Mouse (Mus musculus): ENCODE measurements around the gene Pold1. TPM values are rescaled to one million over a fixed set of nuclear protein-coding genes. Genes with fewer than 3 reads are reported as not detected.

The Pold1 gene
- polyA plus RNA-seq, 1 experiment from 2014 or later, result 13.5 TPM

GRCm38 (mm10) chr7:44585606-44586005 is 37.0 kb upstream of the Pold1 start:
- Histone ChIP-seq H3K9me3 (ENCODE audit: low read length) (no peaks in the 10 kb centered on the region), H3K36me3 (ENCODE audit: insufficient read depth, low read length) (no peaks in the 10 kb centered on the region), H3K4me2 (replicated peaks; ENCODE audit: low read depth, low read length) (no peak overlapping the region), H3K4me3 (ENCODE audit: low read depth, low read length) (no peak overlapping the region), H3K27me3 (replicated peaks; ENCODE audit: insufficient read depth, low read length) (no peaks in the 10 kb centered on the region; the same call in 1 of the 2 replicates), H3K9ac (replicated peaks; ENCODE audit: low read depth) (no peak overlapping the region), H3K4me1 (ENCODE audit: insufficient read depth, low read depth, low read length) (peaks cover 17% of the 10 kb centered on the region; the same call in 1 of the 2 replicates), H3K27ac (ENCODE audit: low read length) (no peak overlapping the region)
- ATAC-seq, result no peak
- no peak for DNase-seq (ENCODE audit: low spot score)
- WGBS, result 77% methylated on average over 6 of the region's 6 CpGs
- TF ChIP-seq EP300 (IDR thresholded peaks at IDR 0.05), result no peak
- TF ChIP-seq CTCF (IDR thresholded peaks at IDR 0.05), result no peak

DNA sequence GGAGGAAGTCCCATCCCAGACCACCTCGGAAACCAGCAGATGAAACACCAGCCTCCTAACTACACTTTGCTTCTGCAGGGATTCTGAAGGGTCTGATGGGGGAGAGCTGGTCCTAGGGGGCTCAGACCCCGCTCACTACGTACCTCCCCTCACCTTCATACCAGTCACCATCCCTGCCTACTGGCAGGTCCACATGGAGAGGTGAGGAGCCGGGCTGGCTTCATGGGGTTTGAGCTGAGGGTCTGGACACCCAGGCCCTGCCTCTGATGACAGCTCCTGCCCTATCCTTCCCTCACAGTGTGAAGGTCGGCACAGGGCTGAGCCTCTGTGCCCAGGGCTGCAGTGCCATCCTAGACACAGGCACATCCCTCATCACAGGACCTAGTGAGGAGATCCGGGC is 36.3 kb upstream of the Pold1 start:
- Histone ChIP-seq H3K27ac (ENCODE audit: low read length) (no peak overlapping the region), H3K9me3 (ENCODE audit: low read length) (no peaks in the 10 kb centered on the region), H3K27me3 (replicated peaks; ENCODE audit: insufficient read depth, low read length) (no peaks in the 10 kb centered on the region; the same call in 1 of the 2 replicates), H3K9ac (replicated peaks; ENCODE audit: low read depth) (no peak overlapping the region), H3K4me2 (replicated peaks; ENCODE audit: low read depth, low read length) (no peak overlapping the region), H3K36me3 (ENCODE audit: insufficient read depth, low read length) (no peaks in the 10 kb centered on the region), H3K4me3 (ENCODE audit: low read depth, low read length) (no peak overlapping the region), H3K4me1 (ENCODE audit: insufficient read depth, low read depth, low read length) (peaks cover 17% of the 10 kb centered on the region; the same call in 1 of the 2 replicates)
- no peak for TF ChIP-seq EP300 (IDR thresholded peaks at IDR 0.05)
- no peak for TF ChIP-seq CTCF (IDR thresholded peaks at IDR 0.05)
- 87% methylated on average over 6 of the region's 6 CpGs for WGBS
- no peak for ATAC-seq
- DNase-seq (ENCODE audit: low spot score), result no peak

- no peak overlapping the region for H3K4me3 ChIP-seq (ENCODE audit: low read depth, low read length)
- H3K4me1 ChIP-seq (ENCODE audit: insufficient read depth, low read depth, low read length), result peaks cover 17% of the 10 kb centered on the region; the same call in 1 of the 2 replicates
- H3K27me3 ChIP-seq (replicated peaks; ENCODE audit: insufficient read depth, low read length), result no peaks in the 10 kb centered on the region; the same call in 1 of the 2 replicates
- DNase-seq (ENCODE audit: low spot score), result peak; percentile 54
- no peak for ATAC-seq
- no peak overlapping the region for H3K4me2 ChIP-seq (replicated peaks; ENCODE audit: low read depth, low read length)
- no peaks in the 10 kb centered on the region for H3K36me3 ChIP-seq (ENCODE audit: insufficient read depth, low read length)
- TF ChIP-seq CTCF (IDR thresholded peaks at IDR 0.05) (no peak), EP300 (IDR thresholded peaks at IDR 0.05) (no peak)
- WGBS, result 57% methylated on average over 4 of the region's 4 CpGs
- H3K27ac ChIP-seq (ENCODE audit: low read length), result no peak overlapping the region
- H3K9ac ChIP-seq (replicated peaks; ENCODE audit: low read depth), result no peak overlapping the region
- H3K9me3 ChIP-seq (ENCODE audit: low read length), result no peaks in the 10 kb centered on the region
Measured at GRCm38 (mm10) chr7:44584265-44584804, 35.7 kb upstream of the Pold1 start.

- H3K27ac ChIP-seq (ENCODE audit: low read length), result peak overlapping the region; percentile 51
- H3K4me3 ChIP-seq (ENCODE audit: low read depth, low read length), result no peak overlapping the region
- no peaks in the 10 kb centered on the region for H3K36me3 ChIP-seq (ENCODE audit: insufficient read depth, low read length)
- H3K27me3 ChIP-seq (replicated peaks; ENCODE audit: insufficient read depth, low read length), result no peaks in the 10 kb centered on the region; the same call in 1 of the 2 replicates
- H3K4me1 ChIP-seq (ENCODE audit: insufficient read depth, low read depth, low read length), result peaks cover 11% of the 10 kb centered on the region; the same call in 1 of the 2 replicates
- 28% methylated on average over 1 of the region's 1 CpGs for WGBS
- H3K9ac ChIP-seq (replicated peaks; ENCODE audit: low read depth), result no peak overlapping the region
- peak; percentile 98 for TF ChIP-seq EP300 (IDR thresholded peaks at IDR 0.05)
- no peak for TF ChIP-seq CTCF (IDR thresholded peaks at IDR 0.05)
- DNase-seq (ENCODE audit: low spot score) (peak; percentile 90), ATAC-seq (peak; percentile 88)
- no peaks in the 10 kb centered on the region for H3K9me3 ChIP-seq (ENCODE audit: low read length)
- no peak overlapping the region for H3K4me2 ChIP-seq (replicated peaks; ENCODE audit: low read depth, low read length)
Measured at GRCm38 (mm10) chr7:44583146-44583545, 34.5 kb upstream of the Pold1 start.

DNA sequence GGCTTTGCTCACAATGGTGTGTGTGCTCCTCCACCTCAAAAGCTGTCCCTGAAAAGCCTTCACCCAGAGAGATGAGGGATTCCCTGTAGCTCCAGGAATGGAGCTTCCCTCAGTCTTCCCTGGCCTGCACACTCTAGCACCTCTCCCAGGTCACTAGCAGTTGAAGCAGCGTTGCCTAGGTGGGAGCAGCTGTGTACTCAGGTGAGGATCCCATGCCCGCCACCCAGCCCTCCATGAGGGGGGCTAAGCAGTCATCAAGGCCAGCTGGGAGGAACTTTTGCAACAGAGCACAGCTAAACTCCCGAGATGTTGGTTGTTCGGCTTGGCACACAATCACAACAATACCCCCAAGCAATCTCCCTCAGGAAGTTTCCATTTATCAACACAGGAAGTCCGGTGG is 34.1 kb upstream of the Pold1 start:
- TF ChIP-seq EP300 (IDR thresholded peaks at IDR 0.05) (no peak), CTCF (IDR thresholded peaks at IDR 0.05) (no peak)
- Histone ChIP-seq H3K36me3 (ENCODE audit: insufficient read depth, low read length) (no peaks in the 10 kb centered on the region), H3K4me3 (ENCODE audit: low read depth, low read length) (no peak overlapping the region), H3K4me2 (replicated peaks; ENCODE audit: low read depth, low read length) (no peak overlapping the region), H3K9ac (replicated peaks; ENCODE audit: low read depth) (no peak overlapping the region), H3K4me1 (ENCODE audit: insufficient read depth, low read depth, low read length) (peaks cover 11% of the 10 kb centered on the region; the same call in 1 of the 2 replicates), H3K9me3 (ENCODE audit: low read length) (no peaks in the 10 kb centered on the region), H3K27ac (ENCODE audit: low read length) (peak overlapping the region; percentile 80), H3K27me3 (replicated peaks; ENCODE audit: insufficient read depth, low read length) (no peaks in the 10 kb centered on the region)
- 16% methylated on average over 5 of the region's 5 CpGs for WGBS
- no peak for DNase-seq (ENCODE audit: low spot score)
- peak; percentile 31 for ATAC-seq

- no peak overlapping the region for H3K27ac ChIP-seq (ENCODE audit: low read length)
- no peaks in the 10 kb centered on the region for H3K27me3 ChIP-seq (replicated peaks; ENCODE audit: insufficient read depth, low read length)
- H3K36me3 ChIP-seq (ENCODE audit: insufficient read depth, low read length), result no peaks in the 10 kb centered on the region
- WGBS, result 76% methylated on average over 6 of the region's 6 CpGs
- TF ChIP-seq EP300 (IDR thresholded peaks at IDR 0.05) (no peak), CTCF (IDR thresholded peaks at IDR 0.05) (no peak)
- H3K4me1 ChIP-seq (ENCODE audit: insufficient read depth, low read depth, low read length), result peaks cover 10% of the 10 kb centered on the region; the same call in 1 of the 2 replicates
- no peaks in the 10 kb centered on the region for H3K9me3 ChIP-seq (ENCODE audit: low read length)
- H3K9ac ChIP-seq (replicated peaks; ENCODE audit: low read depth), result no peak overlapping the region
- H3K4me3 ChIP-seq (ENCODE audit: low read depth, low read length), result no peak overlapping the region
- no peak for ATAC-seq
- no peak for DNase-seq (ENCODE audit: low spot score)
- no peak overlapping the region for H3K4me2 ChIP-seq (replicated peaks; ENCODE audit: low read depth, low read length)
Measured at GRCm38 (mm10) chr7:44581637-44582036, 33.0 kb upstream of the Pold1 start.

Data from lung, postnatal 0 days (tissue).